Mouse (Mus musculus): Measurements from ENCODE around the gene Pnrc2.

Pnrc2 gene

DNA sequence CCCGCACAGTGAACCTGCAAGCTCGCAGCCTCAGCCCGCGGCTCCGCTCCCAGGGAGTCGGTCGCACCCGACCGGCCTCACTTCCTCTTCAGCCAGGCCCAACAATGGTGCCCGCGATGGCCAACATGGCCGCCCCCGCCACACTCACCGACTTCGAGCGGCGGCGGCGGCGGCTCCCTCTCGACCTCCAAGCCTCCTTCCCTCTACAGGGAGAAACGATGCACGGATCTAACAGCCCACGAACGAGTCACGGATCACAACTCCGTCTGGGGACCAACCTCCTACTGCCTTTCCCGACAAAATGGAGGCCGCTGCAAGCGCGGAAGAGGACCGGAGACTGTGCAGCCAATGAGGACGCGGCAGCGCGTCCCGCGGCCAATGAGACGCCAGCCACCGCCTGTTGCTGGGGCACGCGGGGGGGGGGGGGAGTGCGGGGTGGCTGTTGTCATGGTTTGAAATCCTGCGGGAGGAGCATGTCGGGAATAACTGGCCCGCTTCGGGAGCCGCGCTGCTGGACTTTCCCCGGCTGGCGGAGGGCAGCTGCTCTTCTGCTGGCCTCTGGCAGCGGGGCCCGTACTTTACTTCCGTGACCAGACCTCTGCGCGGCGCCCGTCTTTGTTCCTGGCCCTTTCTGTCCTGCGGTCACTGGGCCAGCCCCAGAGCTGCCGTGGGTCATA, at the start of gene Pnrc2:
Gene Pnrc2 (minus strand): TSS at position 325 of the 677 bp plus-strand sequence.
- DNase-seq, result peak; percentile 93

- DNase-seq, result no peak
Observed at GRCm38 (mm10) chr4:135922190-135922589, 48.5 kb upstream of the Pnrc2 start.

- DNase-seq, result peak; percentile 23 to 26
Observed at GRCm38 (mm10) chr4:135921257-135922120, 47.8 kb upstream of the Pnrc2 start.

- peak; percentile 96 to 97 for DNase-seq
Observed at GRCm38 (mm10) chr4:135920304-135921241, 46.9 kb upstream of the Pnrc2 start, which contains the start of gene Fuca1. Gene Fuca1, plus strand, starts transcription at chr4:135920735.

DNA sequence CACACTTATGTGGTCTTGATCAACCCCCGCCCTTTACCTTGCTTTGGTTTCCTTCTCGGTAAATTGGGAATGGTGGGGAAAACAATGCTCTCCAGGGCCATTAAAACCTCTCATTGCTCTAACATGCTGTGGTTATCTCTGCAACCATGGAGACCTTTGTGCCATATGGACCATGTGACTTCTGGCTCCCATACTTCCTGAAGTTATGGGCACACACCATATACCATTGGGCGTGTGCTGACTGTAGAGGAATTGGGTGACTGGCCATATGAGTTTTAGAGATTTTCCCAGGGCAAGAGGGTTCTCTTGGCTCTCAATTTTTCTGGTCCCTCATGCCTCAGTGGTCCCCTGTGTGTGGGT, 45.6 kb upstream of the Pnrc2 start:
- DNase-seq, result no peak

DNA sequence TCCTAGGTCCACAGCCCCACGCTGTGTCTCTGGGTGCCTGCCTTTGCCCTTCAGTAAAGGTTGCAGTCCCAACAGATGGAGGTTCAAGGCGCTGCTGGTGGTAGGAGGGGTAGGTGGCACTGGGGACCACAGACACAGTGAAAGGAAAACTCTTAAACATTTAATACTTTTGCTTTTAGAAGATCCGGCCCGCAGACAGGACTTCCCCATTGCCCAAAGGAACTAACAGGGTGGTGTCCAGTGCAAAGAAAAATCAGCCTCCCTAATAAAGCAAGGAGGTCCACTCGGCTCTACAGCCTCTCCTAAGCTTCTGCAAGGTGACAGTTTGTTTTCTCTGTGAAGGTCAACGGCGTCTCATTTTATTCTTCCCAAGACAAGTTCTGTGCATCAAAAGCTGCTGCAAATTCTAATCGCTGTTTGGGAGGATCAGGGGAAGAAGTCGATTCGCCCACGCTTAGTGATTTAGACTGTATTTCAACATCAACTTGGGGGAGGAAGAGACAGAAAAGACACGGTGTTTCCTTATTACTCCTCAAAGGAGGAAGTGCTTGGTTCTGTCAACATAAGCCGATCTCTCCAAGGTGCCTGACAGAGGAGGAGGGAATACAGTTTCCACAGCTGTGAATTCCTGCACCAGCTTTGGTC, 45.1 kb upstream of the Pnrc2 start:
- no peak for DNase-seq

GRCm38 (mm10) chr4:135913433-135913832, 39.8 kb upstream of the Pnrc2 start:
- DNase-seq, result no peak

- DNase-seq, result peak; percentile 19 to 39
Observed at GRCm38 (mm10) chr4:135912835-135913234, 39.2 kb upstream of the Pnrc2 start.

GRCm38 (mm10) chr4:135912164-135912563, 38.5 kb upstream of the Pnrc2 start:
- no peak for DNase-seq

- no peak for DNase-seq
Observed at GRCm38 (mm10) chr4:135911531-135911930, 37.9 kb upstream of the Pnrc2 start.

DNA sequence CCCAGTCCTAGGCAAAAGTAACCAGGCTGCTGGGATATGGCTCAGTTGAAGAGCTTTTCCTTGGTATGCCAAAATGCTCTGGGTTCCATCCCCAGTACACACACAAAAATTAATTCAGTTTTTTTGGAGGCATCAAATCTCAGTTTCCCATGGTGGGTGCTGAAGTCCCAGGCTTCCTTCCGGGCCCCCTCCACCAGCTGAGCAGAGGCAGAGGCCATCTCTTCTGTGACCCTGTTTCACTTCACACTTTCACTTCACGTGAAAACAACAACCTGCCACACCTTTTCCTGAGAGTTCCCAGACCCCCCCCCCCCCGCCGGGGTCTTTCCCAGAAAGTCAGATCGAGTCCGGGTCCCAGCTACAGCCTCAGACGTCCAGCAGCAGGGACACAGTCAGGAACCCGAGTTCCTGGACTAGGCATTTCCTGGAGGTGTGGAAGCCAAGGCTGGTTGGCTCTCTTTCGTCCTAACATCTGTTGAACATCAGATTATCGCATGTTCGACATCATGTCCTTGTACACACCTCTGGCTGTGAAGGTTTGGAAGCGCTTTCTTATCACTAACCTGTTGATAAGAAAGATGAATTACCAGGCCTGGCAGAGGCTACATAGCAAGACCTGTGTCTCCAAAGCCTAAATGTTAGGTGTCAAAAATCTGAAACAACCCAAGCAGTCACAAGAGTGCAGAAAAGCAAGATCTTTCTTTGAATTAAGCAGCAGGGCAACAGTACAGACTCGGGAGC, 35.8 kb upstream of the Pnrc2 start:
- no peak for DNase-seq

- no peak for DNase-seq
Observed at GRCm38 (mm10) chr4:135906633-135907032, 33.0 kb upstream of the Pnrc2 start.

- DNase-seq, result no peak
Observed at GRCm38 (mm10) chr4:135904810-135905209, 31.2 kb upstream of the Pnrc2 start.

GRCm38 (mm10) chr4:135902606-135903242, 29.1 kb upstream of the Pnrc2 start:
- DNase-seq, result no peak

GRCm38 (mm10) chr4:135900008-135900407, 26.4 kb upstream of the Pnrc2 start:
- no peak for DNase-seq

- DNase-seq, result no peak
Observed at GRCm38 (mm10) chr4:135899050-135899448, 25.4 kb upstream of the Pnrc2 start.

GRCm38 (mm10) chr4:135898380-135899049, 24.9 kb upstream of the Pnrc2 start:
- DNase-seq, result no peak

DNA sequence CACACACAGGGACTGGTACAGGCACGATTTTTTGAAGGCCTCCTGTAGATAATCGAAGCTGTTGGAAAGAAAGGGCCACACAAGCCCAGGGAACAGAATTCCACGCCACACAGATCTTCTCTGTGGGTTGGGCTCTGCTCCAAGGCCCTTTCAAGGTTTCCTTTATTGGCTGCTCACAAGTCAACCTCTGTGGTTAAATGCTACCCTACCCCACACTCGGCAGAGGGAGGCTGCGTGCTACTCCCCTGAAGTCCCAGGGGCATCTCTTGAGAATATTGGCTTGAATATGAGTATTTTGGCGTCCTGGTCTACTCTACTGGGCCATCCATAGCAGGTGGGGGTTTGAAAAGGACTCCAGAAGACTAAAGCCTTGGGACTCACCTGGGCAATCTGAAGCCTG, 22.5 kb upstream of the Pnrc2 start:
- no peak for DNase-seq

DNA sequence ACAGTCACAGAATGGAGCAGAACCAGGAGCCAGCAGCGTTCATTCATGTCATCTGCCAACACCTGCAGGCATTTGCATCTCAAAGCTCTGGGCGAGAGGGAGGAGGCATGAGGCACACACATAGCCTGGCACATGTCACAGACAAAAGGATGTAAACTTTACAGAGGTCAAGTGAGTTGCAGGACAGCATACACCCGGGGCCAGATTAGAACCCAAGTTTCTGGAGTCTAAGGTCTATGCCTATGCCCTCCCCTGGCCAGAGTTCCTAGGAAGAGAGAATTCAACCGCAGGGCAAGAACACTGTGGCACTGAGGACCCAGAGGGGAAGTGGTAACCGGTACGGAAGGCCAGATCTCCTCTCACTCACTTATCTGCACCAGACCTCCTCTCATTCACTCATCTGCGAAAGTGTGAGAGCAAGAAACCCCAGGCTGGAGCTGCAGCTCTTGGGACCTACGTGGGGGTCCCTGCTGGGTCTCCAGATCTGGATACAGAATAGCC, 21.5 kb upstream of the Pnrc2 start, which contains the start of gene Cnr2:
Gene Cnr2 (plus strand): TSS at position 324 of the 501 bp plus-strand sequence.
- DNase-seq, result no peak

DNA sequence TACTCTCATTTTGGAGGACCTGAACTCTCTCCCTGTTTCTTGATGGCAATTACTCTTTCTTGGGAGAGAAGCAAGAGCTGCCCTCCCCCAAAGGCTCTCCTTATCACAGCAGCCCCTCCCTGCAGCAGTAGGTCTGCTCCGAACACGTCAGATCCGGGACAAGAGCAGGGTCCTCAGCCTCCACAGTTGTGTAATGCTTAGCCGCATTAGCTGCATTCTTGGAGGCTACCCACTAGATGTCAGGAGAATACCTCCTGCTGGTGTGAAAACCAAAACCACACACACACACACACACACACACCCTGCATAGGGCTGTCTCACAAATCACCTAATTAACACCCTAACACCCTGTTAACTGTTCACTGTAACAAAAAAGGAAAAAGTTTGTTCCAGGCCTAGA, 19.2 kb upstream of the Pnrc2 start:
- DNase-seq, result no peak
